Mouse (Mus musculus): ENCODE measurements around the gene C1ql1.

GRCm38 (mm10) chr11:102941236-102941635 is 5.3 kb downstream of the C1ql1 start:
- no peak for TF ChIP-seq POLR2A (IDR thresholded peaks at IDR 0.05; ENCODE audit: borderline replicate concordance, extremely low read depth, low read depth, low read length)
- no peak for TF ChIP-seq CTCF (IDR thresholded peaks at IDR 0.05; ENCODE audit: insufficient read depth, low read length)

All from lung, adult 2 months (tissue).